Mouse (Mus musculus) spleen, adult 18-20 months (tissue): ENCODE data around the gene Ccnf.

Experiments
- DNase-seq, 2 experiments: peaks; one replicate each; pipeline ENCODE4 v3.0.0; 2022; ENCODE audit warnings: mixed read lengths in 2 of 2

The Ccnf gene

DNA sequence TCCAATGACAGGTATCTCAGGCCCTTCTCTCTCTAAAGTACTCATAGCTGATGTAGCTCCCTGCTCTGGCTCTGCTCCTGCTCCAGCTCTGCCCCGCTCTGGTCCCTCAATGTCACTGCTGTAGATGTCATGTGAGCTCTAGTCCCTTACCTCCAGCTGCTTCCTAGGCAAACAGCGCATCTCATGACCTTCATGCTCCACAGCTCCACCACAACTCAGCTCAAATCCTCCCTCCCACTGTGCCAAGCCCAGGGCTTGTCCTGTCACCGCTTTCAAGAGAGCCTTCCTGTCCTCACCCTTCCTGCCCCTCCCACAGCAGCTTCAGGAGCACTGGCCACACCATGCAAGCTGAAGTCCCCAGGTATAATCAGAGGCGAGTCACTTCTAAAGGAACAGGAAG lies 51.5 kb downstream of the Ccnf start:
- DNase-seq = no peak

- DNase-seq = no peak
Measured at GRCm38 (mm10) chr17:24199252-24199651, 52.0 kb downstream of the Ccnf start.

- no peak for DNase-seq
Measured at GRCm38 (mm10) chr17:24197032-24197824, 54.1 kb downstream of the Ccnf start.

- no peak for DNase-seq
Measured at GRCm38 (mm10) chr17:24195349-24195748, 55.9 kb downstream of the Ccnf start.

DNA sequence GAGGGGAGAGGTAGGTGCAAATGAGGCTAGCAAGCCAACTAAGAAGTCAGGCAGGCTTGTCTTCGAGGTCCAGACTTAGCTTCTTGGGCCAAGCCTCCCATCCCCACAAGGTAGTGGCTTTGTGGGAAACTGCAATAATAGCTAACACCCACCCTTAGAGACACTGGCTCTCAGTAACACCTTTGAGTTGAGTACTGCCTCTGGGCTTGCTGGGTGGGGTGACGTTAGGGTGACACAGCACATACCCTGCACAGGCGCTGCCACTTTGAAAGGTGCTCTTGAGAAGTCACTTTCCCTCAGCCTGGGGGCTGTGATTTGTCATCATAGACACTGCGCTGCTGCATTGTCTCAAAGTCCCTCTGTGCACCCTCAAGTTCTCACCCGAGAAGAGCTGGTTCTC lies 57.5 kb downstream of the Ccnf start:
- DNase-seq = no peak

DNA sequence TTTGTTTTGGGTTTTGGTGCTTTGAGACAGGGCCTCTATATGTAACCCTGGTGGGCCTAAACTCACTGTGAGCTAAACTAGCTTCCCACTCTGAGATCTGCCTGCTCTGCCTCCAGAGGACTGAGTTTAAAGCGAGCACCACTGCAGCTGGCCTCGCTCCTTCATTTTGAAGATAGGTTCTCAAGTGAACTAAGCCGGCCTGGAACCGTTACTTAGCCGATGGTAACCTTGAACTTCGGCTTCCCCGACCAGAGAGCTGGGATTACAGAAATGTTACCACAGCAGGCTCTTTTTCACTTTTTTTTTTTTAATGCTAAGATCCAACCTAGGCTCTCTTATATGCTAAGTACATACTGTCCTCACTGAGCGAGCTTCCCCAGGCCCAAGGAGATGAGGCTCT lies 58.0 kb downstream of the Ccnf start:
- DNase-seq = no peak

- no peak for DNase-seq
Measured at GRCm38 (mm10) chr17:24192848-24193247, 58.4 kb downstream of the Ccnf start.

DNA sequence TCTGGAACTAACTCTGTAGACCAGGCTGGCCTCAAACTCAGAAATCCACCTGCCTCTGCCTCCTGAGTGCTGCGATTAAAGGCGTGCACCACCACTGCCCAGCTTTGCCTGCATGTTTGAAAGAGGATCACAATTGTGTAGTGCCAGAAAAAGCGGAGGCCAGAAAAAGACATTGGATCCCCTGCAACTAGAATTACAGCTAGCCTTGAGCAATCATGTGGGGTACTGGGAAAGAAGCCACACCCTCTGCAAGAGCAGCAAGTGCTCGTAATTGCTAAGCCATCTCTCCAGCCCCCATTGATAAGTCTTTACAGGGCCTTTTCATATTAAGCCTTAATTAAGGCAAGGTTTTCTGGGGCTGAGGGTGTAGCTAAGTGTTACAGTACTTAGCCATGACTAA lies 59.8 kb downstream of the Ccnf start:
- no peak for DNase-seq

- DNase-seq = no peak
Measured at GRCm38 (mm10) chr17:24190934-24191333, 60.4 kb downstream of the Ccnf start.

- DNase-seq = no peak
Measured at GRCm38 (mm10) chr17:24174259-24174658, 77.0 kb downstream of the Ccnf start.

DNA sequence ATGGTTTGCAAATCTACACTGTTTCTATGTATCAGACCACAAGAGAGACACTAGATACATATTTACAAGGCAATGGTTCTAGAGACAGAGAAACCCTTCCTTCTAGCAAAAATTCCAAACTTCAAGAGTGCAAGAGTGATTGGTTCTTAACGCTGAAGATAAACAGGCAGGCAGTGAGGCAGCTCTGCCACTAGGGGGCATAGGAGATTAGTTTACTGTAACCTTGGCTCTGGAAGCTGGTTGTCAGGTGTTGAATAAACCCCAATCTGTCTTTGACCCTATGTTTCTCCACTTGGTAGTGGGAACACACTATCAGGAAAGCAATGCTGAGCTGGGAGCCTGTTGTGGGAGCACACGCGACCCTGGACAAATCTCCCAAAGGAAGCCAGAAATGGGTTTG lies 77.9 kb downstream of the Ccnf start:
- DNase-seq = peak in 1 of 2 experiments; percentile 62
